Mouse (Mus musculus) embryonic facial prominence, embryonic 10.5 days (tissue): Measurements from ENCODE around the gene Tmem97. TPM values are rescaled to one million over a fixed set of nuclear protein-coding genes. Genes with fewer than 3 reads are reported as not detected.

ENCODE experiments used
- DNase-seq: peaks from one replicate; pipeline ENCODE4 v3.0.0-alpha.2; 2017; ENCODE audit warnings: low spot score
- H3K27ac ChIP-seq: fragments of 300-500 bp; sonication (generic); replicated peaks from 2 replicates; pipeline ENCODE4 v1.5.1; 2016; ENCODE audit warnings: mild to moderate bottlenecking
- H3K27me3 ChIP-seq: fragments of 300-500 bp; sonication (generic); replicated peaks from 2 replicates; pipeline ENCODE4 v1.6.1; 2016; ENCODE audit warnings: low read depth, mild to moderate bottlenecking; ENCODE audit not compliant: poor library complexity, severe bottlenecking
- H3K36me3 ChIP-seq: fragments of 300-500 bp; sonication (generic); replicated peaks from 2 replicates; pipeline ENCODE4 v1.6.1; 2016; ENCODE audit warnings: mild to moderate bottlenecking, moderate library complexity
- H3K4me1 ChIP-seq: fragments of 300-500 bp; sonication (generic); 2 replicates; pipeline ENCODE4 v1.6.1; 2016
- H3K4me3 ChIP-seq: fragments of 300-500 bp; sonication (generic); 2 replicates; pipeline ENCODE4 v1.5.1; 2016; ENCODE audit warnings: mild to moderate bottlenecking, moderate library complexity
- H3K9me3 ChIP-seq: fragments of 300-500 bp; sonication (generic); 2 replicates; pipeline ENCODE4 v1.6.1; 2016; ENCODE audit warnings: mild to moderate bottlenecking
- WGBS: fragments of 180-500 bp; shearing (Covaris S2); methylation state at CpG from one replicate; pipeline ENCODE4 v1.1.7; 2016; 5-methylcytosine and 5-hydroxymethylcytosine counted together
- polyA plus RNA-seq: library from polyadenylated mRNA; unstranded; fragments of >200 nt; fragmentation: Nextera tagmentation; extraction: Ambion mirVana; gene quantifications from 2 replicates; pipeline ENCODE4 v1.2.1, GENCODE M21; 2016

Tmem97 gene
- polyA plus RNA-seq, 1 experiment from 2014 or later, result 89.6 TPM

- no peaks in the 10 kb centered on the region for H3K9me3 ChIP-seq
- no peak overlapping the region for H3K27ac ChIP-seq
- no peaks in the 10 kb centered on the region for H3K4me1 ChIP-seq
- WGBS, result 92% methylated on average over 6 of the region's 6 CpGs
- no peaks in the 10 kb centered on the region for H3K27me3 ChIP-seq
- peaks cover 79% of the 10 kb centered on the region for H3K36me3 ChIP-seq
- no peak overlapping the region for H3K4me3 ChIP-seq
- DNase-seq, result no peak
Measured at GRCm38 (mm10) chr11:78571854-78572253, 21.3 kb upstream of the Tmem97 start.

GRCm38 (mm10) chr11:78571441-78571840 is 20.9 kb upstream of the Tmem97 start:
- H3K27ac ChIP-seq, result no peak overlapping the region
- no peaks in the 10 kb centered on the region for H3K4me1 ChIP-seq
- 94% methylated on average over 8 of the region's 8 CpGs for WGBS
- peaks cover 79% of the 10 kb centered on the region for H3K36me3 ChIP-seq
- no peak overlapping the region for H3K4me3 ChIP-seq
- no peaks in the 10 kb centered on the region for H3K27me3 ChIP-seq
- H3K9me3 ChIP-seq, result no peaks in the 10 kb centered on the region
- DNase-seq, result no peak

GRCm38 (mm10) chr11:78569806-78570205 is 19.2 kb upstream of the Tmem97 start:
- H3K4me3 ChIP-seq, result no peak overlapping the region
- H3K9me3 ChIP-seq, result no peaks in the 10 kb centered on the region
- H3K27me3 ChIP-seq, result no peaks in the 10 kb centered on the region
- peaks cover 74% of the 10 kb centered on the region for H3K36me3 ChIP-seq
- H3K27ac ChIP-seq, result no peak overlapping the region
- no peaks in the 10 kb centered on the region for H3K4me1 ChIP-seq
- no peak for DNase-seq
- 57% methylated on average over 3 of the region's 3 CpGs for WGBS

DNA sequence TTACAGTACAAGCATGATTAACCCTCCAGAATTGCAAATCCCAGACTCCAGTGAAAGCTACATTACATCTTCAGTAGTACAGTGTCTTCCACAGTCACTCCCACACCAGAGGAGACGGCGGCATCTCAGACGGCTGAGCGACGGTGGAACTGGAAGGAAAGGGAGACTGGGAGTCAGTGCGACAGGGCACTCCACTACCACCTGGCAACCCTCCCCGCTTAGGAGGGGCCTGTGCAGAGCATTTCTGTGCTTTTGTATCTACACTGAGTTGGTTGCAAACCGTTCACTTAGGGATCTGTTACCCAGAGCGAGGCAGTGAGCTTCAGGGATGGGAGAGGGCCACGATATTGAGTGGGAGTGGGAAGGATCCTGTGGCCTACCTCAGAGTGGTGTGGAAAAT is 18.2 kb upstream of the Tmem97 start:
- Histone ChIP-seq H3K4me3 (no peak overlapping the region), H3K4me1 (no peaks in the 10 kb centered on the region), H3K9me3 (no peaks in the 10 kb centered on the region), H3K36me3 (peaks cover 67% of the 10 kb centered on the region), H3K27ac (no peak overlapping the region), H3K27me3 (no peaks in the 10 kb centered on the region)
- no peak for DNase-seq
- WGBS, result 89% methylated on average over 10 of the region's 10 CpGs

GRCm38 (mm10) chr11:78567614-78568013 is 17.0 kb upstream of the Tmem97 start:
- Histone ChIP-seq H3K36me3 (peaks cover 58% of the 10 kb centered on the region), H3K4me1 (no peaks in the 10 kb centered on the region), H3K9me3 (no peaks in the 10 kb centered on the region), H3K27ac (no peak overlapping the region), H3K27me3 (no peaks in the 10 kb centered on the region), H3K4me3 (no peak overlapping the region)
- WGBS, result 94% methylated on average over 6 of the region's 6 CpGs
- no peak for DNase-seq

- Histone ChIP-seq H3K4me3 (no peak overlapping the region), H3K9me3 (no peaks in the 10 kb centered on the region), H3K27me3 (no peaks in the 10 kb centered on the region), H3K36me3 (peaks cover 49% of the 10 kb centered on the region), H3K4me1 (no peaks in the 10 kb centered on the region), H3K27ac (no peak overlapping the region)
- WGBS, result 70% methylated on average over 6 of the region's 6 CpGs
- DNase-seq, result no peak
Measured at GRCm38 (mm10) chr11:78566775-78567174, 16.2 kb upstream of the Tmem97 start.

DNA sequence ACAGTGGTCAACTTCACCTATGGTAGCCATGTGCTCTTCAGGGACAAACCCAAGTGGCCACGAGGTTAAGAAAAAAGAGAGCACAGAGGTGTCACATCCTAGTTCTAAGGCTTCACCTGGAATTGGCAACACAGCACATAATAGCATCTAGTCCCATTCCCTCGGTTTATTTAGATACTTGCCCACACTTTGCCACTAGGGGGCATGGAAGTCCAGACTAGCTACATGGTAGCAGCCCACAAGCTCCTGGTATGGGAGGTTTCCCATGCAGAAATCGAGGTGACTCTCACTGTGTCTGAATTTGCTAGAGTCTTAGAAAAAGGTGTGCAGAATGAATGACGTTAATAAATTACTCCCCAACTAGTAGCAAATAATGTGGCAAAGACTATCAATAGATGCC is 9.9 kb upstream of the Tmem97 start:
- 21% methylated on average over 4 of the region's 4 CpGs for WGBS
- Histone ChIP-seq H3K27me3 (no peaks in the 10 kb centered on the region), H3K4me1 (peaks cover 10% of the 10 kb centered on the region; the same call in 1 of the 2 replicates), H3K4me3 (no peak overlapping the region), H3K27ac (no peak overlapping the region), H3K9me3 (no peaks in the 10 kb centered on the region), H3K36me3 (peaks cover 2% of the 10 kb centered on the region)
- DNase-seq, result peak; percentile 67

GRCm38 (mm10) chr11:78557241-78557640 is 6.7 kb upstream of the Tmem97 start:
- H3K9me3 ChIP-seq, result peaks cover 7% of the 10 kb centered on the region; the same call in 1 of the 2 replicates
- no peak overlapping the region for H3K4me3 ChIP-seq
- H3K36me3 ChIP-seq, result peaks cover 3% of the 10 kb centered on the region; the same call in 1 of the 2 replicates
- no peaks in the 10 kb centered on the region for H3K27me3 ChIP-seq
- peak overlapping the region; percentile 25; the same call in 1 of the 2 replicates for H3K27ac ChIP-seq
- H3K4me1 ChIP-seq, result peaks cover 10% of the 10 kb centered on the region; the same call in 1 of the 2 replicates
- WGBS, result 57% methylated on average over 8 of the region's 8 CpGs
- DNase-seq, result no peak

DNA sequence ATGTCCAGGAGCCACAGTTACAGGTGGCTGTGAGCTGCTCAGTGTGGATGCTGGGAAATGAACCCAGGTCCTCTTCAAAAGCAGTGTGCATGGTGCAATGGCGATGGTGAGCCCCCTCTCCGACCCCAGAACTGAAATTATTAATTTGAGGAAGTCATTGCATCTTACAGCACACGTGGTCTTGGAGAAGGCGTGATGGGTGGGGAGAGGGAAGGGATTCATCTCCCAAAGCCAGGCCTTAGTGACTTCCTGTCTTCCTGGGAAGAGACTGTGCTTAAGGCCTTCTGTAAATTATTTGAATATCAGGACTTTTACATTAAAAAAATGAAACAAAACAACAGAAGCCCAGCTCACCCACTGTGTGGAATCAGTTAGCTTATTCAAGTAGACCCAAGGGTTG is 5.5 kb upstream of the Tmem97 start:
- no peaks in the 10 kb centered on the region for H3K27me3 ChIP-seq
- no peak for DNase-seq
- WGBS, result 82% methylated on average over 4 of the region's 4 CpGs
- H3K9me3 ChIP-seq, result peaks cover 7% of the 10 kb centered on the region; the same call in 1 of the 2 replicates
- peaks cover 12% of the 10 kb centered on the region for H3K4me1 ChIP-seq
- H3K36me3 ChIP-seq, result peaks cover 3% of the 10 kb centered on the region; the same call in 1 of the 2 replicates
- H3K4me3 ChIP-seq, result no peak overlapping the region
- no peak overlapping the region for H3K27ac ChIP-seq

DNA sequence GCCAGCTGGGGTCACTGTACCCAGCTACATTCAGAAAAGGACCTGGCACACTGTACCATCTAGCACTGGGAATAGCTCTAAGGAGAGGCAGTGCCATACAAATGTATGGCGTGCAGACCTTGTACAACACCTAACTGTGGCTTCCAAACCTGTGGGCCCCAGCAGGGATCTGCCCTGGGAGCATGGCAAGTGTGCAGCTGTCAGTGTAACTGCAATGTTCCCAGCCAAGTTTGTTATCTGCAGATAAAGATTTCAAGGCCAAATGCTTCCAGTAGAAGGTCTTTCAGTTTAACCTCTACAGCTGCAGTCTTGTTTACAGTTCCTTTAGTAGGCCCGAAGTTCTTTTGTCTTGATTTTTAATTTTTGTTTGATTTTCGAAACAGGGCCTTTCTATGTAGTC is 5.0 kb upstream of the Tmem97 start:
- 82% methylated on average over 3 of the region's 3 CpGs for WGBS
- Histone ChIP-seq H3K27me3 (no peaks in the 10 kb centered on the region), H3K27ac (no peak overlapping the region), H3K36me3 (peaks cover 3% of the 10 kb centered on the region; the same call in 1 of the 2 replicates), H3K4me1 (peaks cover 14% of the 10 kb centered on the region), H3K4me3 (no peak overlapping the region), H3K9me3 (peaks cover 7% of the 10 kb centered on the region; the same call in 1 of the 2 replicates)
- DNase-seq, result no peak

GRCm38 (mm10) chr11:78551059-78551398 is 452 bp upstream of the Tmem97 start:
- Histone ChIP-seq H3K27me3 (no peaks in the 10 kb centered on the region), H3K4me1 (peaks cover 26% of the 10 kb centered on the region), H3K27ac (peak overlapping the region; percentile 89), H3K4me3 (peak overlapping the region; percentile 84), H3K9me3 (peaks cover 7% of the 10 kb centered on the region; the same call in 1 of the 2 replicates), H3K36me3 (peaks cover 14% of the 10 kb centered on the region; the same call in 1 of the 2 replicates)
- 34% methylated on average over 6 of the region's 6 CpGs for WGBS
- peak; percentile 27 for DNase-seq

DNA sequence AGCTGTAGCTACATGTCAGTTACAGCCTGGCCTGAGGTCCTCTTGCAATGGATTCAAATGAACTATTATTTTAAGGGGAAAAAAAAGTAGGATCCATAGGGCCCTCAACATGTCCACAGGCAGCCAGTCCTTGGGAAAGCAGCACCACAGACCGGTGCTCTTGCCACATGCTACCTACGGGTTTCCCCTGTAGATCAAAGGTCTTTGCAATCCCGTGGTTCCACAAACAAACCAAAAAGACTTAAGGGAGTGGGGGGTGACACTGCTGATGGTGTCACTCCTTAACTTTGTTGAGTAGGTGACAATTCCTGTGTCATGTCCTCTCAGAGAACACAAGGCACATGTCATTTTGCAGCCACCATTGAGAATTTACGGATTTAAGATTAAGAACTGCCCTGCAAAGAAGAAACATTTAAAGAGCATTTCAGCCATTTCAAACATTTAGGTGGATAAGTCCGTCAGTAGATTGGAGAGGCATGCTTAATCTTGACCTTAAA is 1.0 kb downstream of the Tmem97 start:
- no peaks in the 10 kb centered on the region for H3K27me3 ChIP-seq
- WGBS, result 14% methylated on average over 5 of the region's 5 CpGs
- peaks cover 7% of the 10 kb centered on the region; the same call in 1 of the 2 replicates for H3K9me3 ChIP-seq
- no peak for DNase-seq
- peaks cover 26% of the 10 kb centered on the region for H3K4me1 ChIP-seq
- peak overlapping the region; percentile 89 for H3K27ac ChIP-seq
- peak overlapping the region; percentile 84 for H3K4me3 ChIP-seq
- peaks cover 28% of the 10 kb centered on the region for H3K36me3 ChIP-seq

- H3K36me3 ChIP-seq, result peaks cover 41% of the 10 kb centered on the region
- 89% methylated on average over 2 of the region's 2 CpGs for WGBS
- H3K27me3 ChIP-seq, result no peaks in the 10 kb centered on the region
- no peak overlapping the region for H3K4me3 ChIP-seq
- H3K27ac ChIP-seq, result no peak overlapping the region
- peaks cover 26% of the 10 kb centered on the region for H3K4me1 ChIP-seq
- H3K9me3 ChIP-seq, result 0 out of 2 replicates have a peak, but pooled peaks cover 2% of the 10 kb centered on the region
- no peak for DNase-seq
Measured at GRCm38 (mm10) chr11:78547718-78548460, 2.7 kb downstream of the Tmem97 start.
